Mouse (Mus musculus) stomach, postnatal 0 days (tissue): ENCODE measurements around the gene Gpc4. TPM values are rescaled to one million over a fixed set of nuclear protein-coding genes. Genes with fewer than 3 reads are reported as not detected.

Experiments used
- ATAC-seq: fragments of 200-750 bp; cut with Nextera tagmentation; 2 replicates; pipeline ENCODE4 v1.8.0; 2017; ENCODE audit not compliant: low FRiP score, low TSS enrichment
- DNase-seq: peaks from one replicate; pipeline ENCODE4 v3.0.0-alpha.2; 2016; ENCODE audit warnings: low spot score
- H3K27ac ChIP-seq: fragments of 300-500 bp; sonication (generic); replicated peaks from 2 replicates; pipeline ENCODE4 v1.5.1; 2014; ENCODE audit warnings: mild to moderate bottlenecking, control low read depth
- H3K27me3 ChIP-seq: fragments of 300-500 bp; sonication (generic); 2 replicates; pipeline ENCODE4 v1.6.1; 2014; ENCODE audit warnings: low read length; ENCODE audit not compliant: control insufficient read depth, insufficient read depth
- H3K36me3 ChIP-seq: fragments of 300-500 bp; sonication (generic); 2 replicates; pipeline ENCODE4 v1.6.1; 2014; ENCODE audit warnings: low read length, mixed read lengths; ENCODE audit not compliant: control insufficient read depth, insufficient read depth
- H3K4me1 ChIP-seq: fragments of 300-500 bp; sonication (generic); replicated peaks from 2 replicates; pipeline ENCODE4 v1.6.1; 2014; ENCODE audit warnings: antibody characterized with exemption; ENCODE audit not compliant: control insufficient read depth, insufficient read depth
- H3K4me2 ChIP-seq: fragments of 300-500 bp; sonication (generic); replicated peaks from 2 replicates; pipeline ENCODE4 v1.6.1; 2014; ENCODE audit warnings: low read depth, mild to moderate bottlenecking, control low read depth, moderate library complexity
- H3K4me3 ChIP-seq: fragments of 300-500 bp; sonication (generic); 2 replicates; pipeline ENCODE4 v1.5.1; 2014; ENCODE audit warnings: low read depth, low read length, control low read depth
- H3K9ac ChIP-seq: fragments of 300-500 bp; sonication (generic); 2 replicates; pipeline ENCODE4 v1.6.1; 2014; ENCODE audit warnings: mild to moderate bottlenecking, low read length, control low read depth, mixed read lengths
- H3K9me3 ChIP-seq: fragments of 300-500 bp; sonication (generic); 2 replicates; pipeline ENCODE4 v1.6.1; 2016; ENCODE audit warnings: low read length; ENCODE audit not compliant: control insufficient read depth
- CTCF ChIP-seq: IDR thresholded peaks from 2 replicates; pipeline ENCODE4 v1.5.1; 2016; ENCODE audit warnings: antibody characterized with exemption, low read depth, mild to moderate bottlenecking, moderate library complexity
- EP300 ChIP-seq: optimal IDR thresholded peaks from 2 replicates; pipeline ENCODE3; 2016; ENCODE audit warnings: antibody characterized with exemption
- WGBS: fragments of 180-500 bp; shearing (Covaris S2); extraction: QIAGEN DNeasy Blood & Tissue Kit; methylation state at CpG from one replicate; pipeline ENCODE4 v1.1.7; 2014; 5-methylcytosine and 5-hydroxymethylcytosine counted together
- polyA plus RNA-seq: library from polyadenylated mRNA; unstranded; fragments of >200 nt; fragmentation: Nextera tagmentation; extraction: Ambion mirVana; gene quantifications from 2 replicates; pipeline ENCODE4 v1.2.1, GENCODE M21; 2015

The Gpc4 gene
- polyA plus RNA-seq, 1 experiment from 2014 or later, result 25.0 TPM

DNA sequence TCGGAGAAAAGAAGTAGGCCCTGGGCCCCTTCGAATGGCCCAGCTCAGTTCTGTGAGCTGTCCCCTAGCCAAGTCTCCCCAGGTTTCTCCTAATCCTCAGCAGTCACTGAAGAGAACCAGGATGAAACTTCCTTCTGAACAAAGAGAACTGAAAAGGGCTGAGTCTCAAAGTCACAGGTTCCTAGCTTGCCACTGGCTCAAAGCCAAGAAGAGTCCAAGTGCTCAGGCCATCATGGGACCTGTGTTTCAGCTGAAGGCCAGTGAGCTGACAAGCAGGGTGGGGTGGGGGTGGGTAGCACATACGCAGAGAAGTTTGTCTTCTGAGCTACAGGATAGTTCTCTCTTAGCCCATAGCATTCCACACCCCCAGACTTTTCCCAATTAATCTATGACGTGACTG is 36.3 kb downstream of the Gpc4 start:
- 74% methylated on average over 4 of the region's 4 CpGs for WGBS
- TF ChIP-seq EP300 (no peak), CTCF (no peak)

DNA sequence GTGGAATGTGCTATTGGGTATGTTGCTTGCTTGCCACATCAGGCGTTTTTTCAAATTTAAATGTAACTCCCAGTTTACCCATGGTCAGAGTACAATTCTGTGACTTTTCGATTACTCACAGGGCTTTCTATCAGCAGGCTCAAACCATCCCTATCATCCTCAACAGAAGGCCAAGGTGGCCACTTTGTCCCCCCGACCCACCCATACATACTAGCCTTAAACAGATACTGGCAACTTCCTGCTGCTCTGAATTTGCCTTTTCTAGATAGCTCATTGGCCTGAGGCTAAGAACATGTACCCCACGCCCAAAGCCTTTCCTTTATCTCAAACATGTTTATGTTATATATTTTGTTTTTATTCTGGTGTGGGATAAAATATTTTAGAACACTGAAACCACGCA is 51.4 kb downstream of the Gpc4 start:
- H3K27ac ChIP-seq, result no peak overlapping the region
- H3K36me3 ChIP-seq, result no peaks in the 10 kb centered on the region
- TF ChIP-seq CTCF (no peak), EP300 (no peak)
- DNase-seq, result no peak
- no peak for ATAC-seq
- H3K9me3 ChIP-seq, result no peaks in the 10 kb centered on the region
- no peak overlapping the region for H3K4me2 ChIP-seq
- H3K4me1 ChIP-seq, result no peaks in the 10 kb centered on the region
- H3K27me3 ChIP-seq, result no peaks in the 10 kb centered on the region
- WGBS, result 90% methylated on average over 5 of the region's 5 CpGs
- no peak overlapping the region for H3K9ac ChIP-seq
- no peak overlapping the region for H3K4me3 ChIP-seq

More for the DNA sequence above, 36.3 kb downstream of the Gpc4 start:
- Histone ChIP-seq H3K4me2 (no peak overlapping the region), H3K36me3 (no peaks in the 10 kb centered on the region), H3K27me3 (no peaks in the 10 kb centered on the region), H3K9me3 (no peaks in the 10 kb centered on the region), H3K4me3 (no peak overlapping the region), H3K27ac (no peak overlapping the region), H3K9ac (no peak overlapping the region), H3K4me1 (no peaks in the 10 kb centered on the region)
- no peak for ATAC-seq
- no peak for DNase-seq

- H3K9ac ChIP-seq, result no peak overlapping the region
- no peak for ATAC-seq
- 56% methylated on average over 2 of the region's 2 CpGs for WGBS
Measured at GRCm38 (mm10) chrX:52109663-52110062, 55.4 kb downstream of the Gpc4 start.

DNA sequence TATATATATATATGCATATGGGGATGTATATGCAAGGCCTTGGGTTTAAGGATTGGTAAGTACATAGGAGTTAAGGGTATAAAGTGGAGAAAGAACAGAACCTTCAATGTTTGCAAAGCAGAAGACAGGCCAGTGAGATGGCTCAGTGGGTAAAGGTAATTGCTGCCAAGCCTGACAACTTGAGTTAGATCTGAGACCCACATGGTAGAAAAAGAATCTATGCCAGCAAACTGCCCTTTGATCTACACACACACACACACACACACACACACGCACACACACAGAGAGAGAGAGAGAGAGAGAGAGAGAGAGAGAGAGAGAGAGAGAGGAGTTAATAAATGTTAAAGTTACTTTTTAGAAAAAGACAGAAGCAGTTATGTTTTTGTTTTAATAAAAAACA is 56.1 kb downstream of the Gpc4 start:
- 71% methylated on average over 1 of the region's 1 CpGs for WGBS
- no peaks in the 10 kb centered on the region for H3K4me1 ChIP-seq
- no peaks in the 10 kb centered on the region for H3K36me3 ChIP-seq
- H3K27me3 ChIP-seq, result no peaks in the 10 kb centered on the region
- DNase-seq, result no peak
- no peak overlapping the region for H3K4me2 ChIP-seq
- no peak for ATAC-seq
- no peak for TF ChIP-seq CTCF
- TF ChIP-seq EP300, result no peak
- no peaks in the 10 kb centered on the region for H3K9me3 ChIP-seq
- H3K27ac ChIP-seq, result no peak overlapping the region
- H3K4me3 ChIP-seq, result no peak overlapping the region
- H3K9ac ChIP-seq, result no peak overlapping the region

More at GRCm38 (mm10) chrX:52109663-52110062, 55.4 kb downstream of the Gpc4 start:
- H3K36me3 ChIP-seq, result no peaks in the 10 kb centered on the region
- no peak overlapping the region for H3K27ac ChIP-seq
- H3K27me3 ChIP-seq, result no peaks in the 10 kb centered on the region
- no peak for TF ChIP-seq CTCF
- TF ChIP-seq EP300, result no peak
- no peak overlapping the region for H3K4me3 ChIP-seq
- H3K9me3 ChIP-seq, result no peaks in the 10 kb centered on the region
- H3K4me1 ChIP-seq, result no peaks in the 10 kb centered on the region
- no peak overlapping the region for H3K4me2 ChIP-seq
- no peak for DNase-seq

DNA sequence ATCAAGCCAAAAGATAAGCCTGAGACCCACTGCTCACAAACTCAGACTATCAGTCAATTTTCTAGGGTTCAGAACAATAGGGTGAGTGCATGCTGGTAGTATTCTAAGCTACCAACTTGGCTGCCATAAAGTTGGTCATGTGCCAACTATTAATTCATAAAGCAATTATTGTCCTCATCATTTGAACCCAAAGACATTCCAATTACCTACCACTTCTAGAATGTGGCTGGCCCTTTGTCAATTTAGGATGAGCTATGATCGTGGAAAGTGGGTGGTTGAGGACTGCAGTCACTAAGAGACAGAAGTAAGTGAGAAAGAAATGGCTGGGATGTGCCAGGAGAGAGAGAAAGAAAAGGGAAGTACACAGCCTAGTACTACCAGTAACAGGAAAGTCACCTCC is 61.3 kb downstream of the Gpc4 start:
- Histone ChIP-seq H3K9me3 (no peaks in the 10 kb centered on the region), H3K4me3 (no peak overlapping the region), H3K9ac (no peak overlapping the region), H3K4me2 (no peak overlapping the region), H3K4me1 (no peaks in the 10 kb centered on the region), H3K36me3 (no peaks in the 10 kb centered on the region), H3K27me3 (no peaks in the 10 kb centered on the region), H3K27ac (no peak overlapping the region)
- 75% methylated on average over 1 of the region's 1 CpGs for WGBS
- no peak for TF ChIP-seq CTCF
- no peak for TF ChIP-seq EP300
- DNase-seq (no peak), ATAC-seq (no peak)

DNA sequence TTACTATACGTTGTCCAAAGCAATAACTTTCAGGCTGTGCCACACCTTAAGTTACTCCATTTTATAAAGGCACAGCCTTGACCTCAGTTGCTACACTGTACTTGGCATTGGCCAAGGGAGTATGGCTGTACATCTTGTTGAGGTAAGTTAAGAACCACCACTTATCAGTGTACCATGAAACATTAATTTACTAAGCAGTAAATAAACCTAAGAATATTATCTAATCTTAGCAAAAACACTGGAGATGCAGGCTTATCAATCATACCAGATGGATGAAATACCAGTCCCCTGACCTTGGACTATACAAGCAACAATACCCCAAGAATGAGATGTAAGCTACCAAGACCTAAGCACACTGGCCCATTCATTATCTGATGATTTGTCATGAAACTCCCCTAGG is 63.1 kb downstream of the Gpc4 start:
- Histone ChIP-seq H3K36me3 (no peaks in the 10 kb centered on the region), H3K27ac (no peak overlapping the region), H3K27me3 (no peaks in the 10 kb centered on the region), H3K9me3 (no peaks in the 10 kb centered on the region), H3K9ac (no peak overlapping the region), H3K4me3 (no peak overlapping the region), H3K4me1 (no peaks in the 10 kb centered on the region), H3K4me2 (no peak overlapping the region)
- DNase-seq (no peak), ATAC-seq (no peak)
- no peak for TF ChIP-seq EP300
- no peak for TF ChIP-seq CTCF
- WGBS, result 56% methylated on average over 1 of the region's 1 CpGs
